Mouse (Mus musculus): ENCODE results near the gene Fbxl13.

DNA sequence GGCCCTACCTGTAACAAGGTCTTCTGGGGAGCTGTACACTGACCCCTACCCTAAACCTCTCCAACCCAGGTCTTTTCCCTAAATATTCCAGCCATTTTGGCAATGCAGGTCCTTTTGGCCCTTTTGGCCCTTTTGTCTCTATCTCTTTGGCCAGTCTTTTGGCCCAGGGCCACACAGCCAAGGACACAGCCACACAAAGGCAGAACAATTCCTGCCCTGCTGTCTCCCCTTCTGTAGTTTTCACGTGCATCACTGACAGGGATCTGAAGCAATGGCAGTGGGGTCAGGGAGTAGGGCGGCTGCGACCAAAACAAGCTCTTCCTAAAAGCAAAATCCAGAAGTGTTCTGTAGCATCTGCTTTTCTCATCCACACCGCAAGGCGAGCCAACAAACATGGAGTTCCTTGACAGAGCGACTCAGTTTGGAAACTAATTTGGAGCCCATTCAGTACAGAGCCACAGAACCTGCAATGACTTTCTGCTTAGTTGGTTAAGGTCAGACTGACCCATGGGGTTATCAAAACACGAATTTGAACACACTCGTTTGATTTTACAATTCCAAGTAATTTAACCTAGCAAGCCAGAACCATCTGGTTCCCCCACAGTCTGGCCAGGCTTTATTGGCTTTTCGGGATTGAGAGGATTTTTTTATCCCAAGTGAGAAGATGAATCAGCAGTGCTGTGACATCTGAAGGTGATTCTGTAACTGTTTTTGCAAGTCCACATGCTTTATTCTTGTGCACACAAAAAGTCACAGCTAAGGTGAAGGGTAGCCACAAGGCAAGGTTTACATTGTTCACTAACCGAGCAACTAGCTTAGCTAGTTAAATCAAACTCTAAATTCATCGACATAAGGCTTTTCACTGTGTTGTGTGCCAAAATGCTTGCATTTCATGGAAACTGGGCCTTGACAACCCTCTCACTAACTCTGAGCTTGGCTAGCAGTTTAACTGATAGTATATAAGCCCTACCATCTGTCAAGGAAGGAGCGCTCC lies 36.8 kb downstream of the Fbxl13 start:
- no peak for TF ChIP-seq GATA2 (IDR thresholded peaks at IDR 0.05; ENCODE audit: borderline replicate concordance, low read depth, low read length)
- no peak for TF ChIP-seq GATA1 (IDR thresholded peaks at IDR 0.05; ENCODE audit: borderline replicate concordance, low read length)
- no peak for TF ChIP-seq CTCF (IDR thresholded peaks at IDR 0.05; ENCODE audit: low read depth, low read length)

Data from G1E (cell line).